Mouse (Mus musculus): ENCODE results near the gene Glyat.

DNA sequence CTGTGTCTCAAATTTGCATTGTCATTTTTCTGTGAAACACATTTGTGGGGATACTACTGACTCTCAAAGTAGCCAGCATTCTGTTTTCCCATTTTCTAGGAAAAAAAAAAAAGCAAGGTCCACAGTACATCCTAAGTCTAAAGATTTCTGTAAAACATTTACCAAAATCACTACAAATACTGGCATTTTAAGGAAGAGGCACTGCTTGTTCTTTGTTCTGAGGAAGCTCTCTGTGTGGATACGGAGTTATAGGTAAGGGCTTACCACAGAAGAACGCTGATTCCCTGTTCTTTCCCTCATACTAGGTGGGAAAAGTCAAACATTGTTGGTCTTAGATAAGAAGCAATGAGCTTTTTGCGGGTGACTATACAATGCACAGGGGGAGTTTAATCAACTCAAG is 62.5 kb downstream of the Glyat start, which contains the start of gene Keg1:
- no peak for TF ChIP-seq CTCF (IDR thresholded peaks at IDR 0.05; ENCODE audit: low read depth)
- no peak for TF ChIP-seq EP300 (IDR thresholded peaks at IDR 0.05; ENCODE audit: low read depth)

Measured in heart, postnatal 0 days (tissue).